Mouse (Mus musculus) intestine, embryonic 16.5 days (tissue): Measurements from ENCODE around the gene Agmo. TPM values are rescaled to one million over a fixed set of nuclear protein-coding genes. Genes with fewer than 3 reads are reported as not detected.

ENCODE experiments used
- ATAC-seq: fragments of 200-750 bp; cut with Nextera tagmentation; 2 replicates; pipeline ENCODE4 v1.8.0; 2017; ENCODE audit warnings: moderate TSS enrichment, moderate library complexity
- H3K27ac ChIP-seq: fragments of 300-500 bp; sonication (generic); 2 replicates; pipeline ENCODE4 v1.5.1; 2014; ENCODE audit warnings: mild to moderate bottlenecking, low read length
- H3K27me3 ChIP-seq: fragments of 300-500 bp; sonication (generic); replicated peaks from 2 replicates; pipeline ENCODE4 v1.6.1; 2014; ENCODE audit warnings: low read length, control low read depth, mixed read lengths; ENCODE audit not compliant: control insufficient read depth, insufficient read depth
- H3K36me3 ChIP-seq: fragments of 300-500 bp; sonication (generic); 2 replicates; pipeline ENCODE4 v1.6.1; 2014; ENCODE audit warnings: low read length, control low read depth; ENCODE audit not compliant: control insufficient read depth, insufficient read depth
- H3K4me1 ChIP-seq: fragments of 300-500 bp; sonication (generic); 2 replicates; pipeline ENCODE4 v1.6.1; 2014; ENCODE audit warnings: low read length, control low read depth, mixed read lengths; ENCODE audit not compliant: control insufficient read depth, insufficient read depth
- H3K4me2 ChIP-seq: fragments of 300-500 bp; sonication (generic); 2 replicates; pipeline ENCODE4 v1.6.1; 2014; ENCODE audit warnings: low read depth, low read length, control low read depth
- H3K4me3 ChIP-seq: fragments of 300-500 bp; sonication (generic); 2 replicates; pipeline ENCODE4 v1.5.1; 2014; ENCODE audit warnings: mild to moderate bottlenecking, low read length
- H3K9ac ChIP-seq: fragments of 300-500 bp; sonication (generic); 2 replicates; pipeline ENCODE4 v1.6.1; 2014; ENCODE audit warnings: low read depth, low read length
- H3K9me3 ChIP-seq: fragments of 300-500 bp; sonication (generic); 2 replicates; pipeline ENCODE4 v1.6.1; 2016; ENCODE audit warnings: low read length, control low read depth; ENCODE audit not compliant: control insufficient read depth
- WGBS: fragments of 180-500 bp; shearing (Covaris S2); extraction: QIAGEN DNeasy Blood & Tissue Kit; methylation state at CpG from one replicate; pipeline ENCODE4 v1.1.7; 2014; 5-methylcytosine and 5-hydroxymethylcytosine counted together
- polyA plus RNA-seq: library from polyadenylated mRNA; unstranded; fragments of >200 nt; fragmentation: Nextera tagmentation; extraction: Ambion mirVana; gene quantifications from 2 replicates; pipeline ENCODE4 v1.2.1, GENCODE M21; 2015

Agmo gene
- 5.7 and 8.0 TPM in 2 replicates for polyA plus RNA-seq

- 49% methylated on average over 4 of the region's 4 CpGs for WGBS
- H3K4me2 ChIP-seq: peak within 1 kb of the TSS; percentile 15
- no peak within 1 kb of the TSS for H3K9ac ChIP-seq
Observed at GRCm38 (mm10) chr12:37241566-37242021, at the start of gene Agmo. Agmo (plus strand) TSS chr12:37241641.

GRCm38 (mm10) chr12:37231119-37231518 is 10.3 kb upstream of the Agmo start:
- Histone ChIP-seq H3K36me3 (no peaks in the 10 kb centered on the region), H3K9me3 (no peaks in the 10 kb centered on the region), H3K4me3 (no peak overlapping the region), H3K4me1 (no peaks in the 10 kb centered on the region), H3K27me3 (no peaks in the 10 kb centered on the region), H3K9ac (no peak overlapping the region), H3K4me2 (no peak overlapping the region), H3K27ac (no peak overlapping the region)
- 67% methylated on average over 1 of the region's 1 CpGs for WGBS
- ATAC-seq: peak; percentile 96

More at GRCm38 (mm10) chr12:37241566-37242021, at the start of gene Agmo:
- no peaks in the 10 kb centered on the region for H3K9me3 ChIP-seq
- H3K4me1 ChIP-seq: no peaks in the 10 kb centered on the region
- no peaks in the 10 kb centered on the region for H3K36me3 ChIP-seq
- peak; percentile 83 for ATAC-seq
- peak within 1 kb of the TSS; percentile 67 for H3K27ac ChIP-seq
- H3K4me3 ChIP-seq: peak within 1 kb of the TSS; percentile 10; the same call in 1 of the 2 replicates
- no peaks in the 10 kb centered on the region for H3K27me3 ChIP-seq

GRCm38 (mm10) chr12:37240975-37241565 is 371 bp upstream of the Agmo start:
- Histone ChIP-seq H3K27ac (peak overlapping the region; percentile 67), H3K27me3 (no peaks in the 10 kb centered on the region), H3K4me3 (no peak overlapping the region; the same call in 1 of the 2 replicates), H3K4me2 (peak overlapping the region; percentile 15), H3K4me1 (no peaks in the 10 kb centered on the region), H3K9me3 (no peaks in the 10 kb centered on the region), H3K36me3 (no peaks in the 10 kb centered on the region), H3K9ac (no peak overlapping the region)
- ATAC-seq: peak; percentile 75
- WGBS: 58% methylated on average over 5 of the region's 5 CpGs

GRCm38 (mm10) chr12:37242484-37242883 is 1.0 kb downstream of the Agmo start:
- Histone ChIP-seq H3K27ac (no peak overlapping the region), H3K9ac (no peak overlapping the region), H3K4me1 (no peaks in the 10 kb centered on the region), H3K4me3 (no peak overlapping the region), H3K9me3 (no peaks in the 10 kb centered on the region), H3K36me3 (no peaks in the 10 kb centered on the region), H3K27me3 (no peaks in the 10 kb centered on the region), H3K4me2 (no peak overlapping the region)
- WGBS: 75% methylated on average over 3 of the region's 3 CpGs
- no peak for ATAC-seq

- Histone ChIP-seq H3K4me1 (no peaks in the 10 kb centered on the region), H3K9ac (no peak overlapping the region), H3K4me3 (no peak overlapping the region), H3K27me3 (no peaks in the 10 kb centered on the region), H3K9me3 (no peaks in the 10 kb centered on the region), H3K4me2 (no peak overlapping the region), H3K36me3 (no peaks in the 10 kb centered on the region), H3K27ac (no peak overlapping the region)
- ATAC-seq: no peak
- 87% methylated on average over 1 of the region's 1 CpGs for WGBS
Observed at GRCm38 (mm10) chr12:37244876-37245275, 3.4 kb downstream of the Agmo start.

GRCm38 (mm10) chr12:37251688-37252087 is 10.2 kb downstream of the Agmo start:
- 81% methylated on average over 5 of the region's 5 CpGs for WGBS
- Histone ChIP-seq H3K9me3 (no peaks in the 10 kb centered on the region), H3K4me1 (no peaks in the 10 kb centered on the region), H3K9ac (no peak overlapping the region), H3K27me3 (no peaks in the 10 kb centered on the region), H3K4me2 (no peak overlapping the region), H3K4me3 (no peak overlapping the region), H3K36me3 (no peaks in the 10 kb centered on the region), H3K27ac (no peak overlapping the region)
- no peak for ATAC-seq

- ATAC-seq: no peak
- H3K4me1 ChIP-seq: no peaks in the 10 kb centered on the region; the same call in 1 of the 2 replicates
- H3K9me3 ChIP-seq: no peaks in the 10 kb centered on the region
- no peaks in the 10 kb centered on the region for H3K27me3 ChIP-seq
- no peak overlapping the region for H3K27ac ChIP-seq
- no peaks in the 10 kb centered on the region for H3K36me3 ChIP-seq
- WGBS: 76% methylated on average over 2 of the region's 2 CpGs
- H3K4me3 ChIP-seq: no peak overlapping the region
- no peak overlapping the region for H3K4me2 ChIP-seq
- H3K9ac ChIP-seq: no peak overlapping the region
Observed at GRCm38 (mm10) chr12:37257099-37257498, 15.7 kb downstream of the Agmo start.

- no peak overlapping the region for H3K4me3 ChIP-seq
- ATAC-seq: peak; percentile 93
Observed at GRCm38 (mm10) chr12:37259771-37260528, 18.5 kb downstream of the Agmo start.

GRCm38 (mm10) chr12:37263685-37264084 is 22.2 kb downstream of the Agmo start:
- Histone ChIP-seq H3K4me2 (no peak overlapping the region), H3K4me3 (no peak overlapping the region), H3K4me1 (no peaks in the 10 kb centered on the region; the same call in 1 of the 2 replicates), H3K36me3 (no peaks in the 10 kb centered on the region), H3K27ac (no peak overlapping the region), H3K27me3 (no peaks in the 10 kb centered on the region), H3K9ac (no peak overlapping the region), H3K9me3 (no peaks in the 10 kb centered on the region)
- WGBS: 82% methylated on average over 3 of the region's 3 CpGs
- ATAC-seq: no peak

More at GRCm38 (mm10) chr12:37259771-37260528, 18.5 kb downstream of the Agmo start:
- Histone ChIP-seq H3K27me3 (no peaks in the 10 kb centered on the region), H3K4me2 (no peak overlapping the region), H3K9me3 (no peaks in the 10 kb centered on the region), H3K27ac (peak overlapping the region; percentile 57; the same call in 1 of the 2 replicates), H3K9ac (no peak overlapping the region), H3K4me1 (no peaks in the 10 kb centered on the region; the same call in 1 of the 2 replicates), H3K36me3 (no peaks in the 10 kb centered on the region)
